Mouse (Mus musculus): ENCODE results near the gene Gca. TPM values are rescaled to one million over a fixed set of nuclear protein-coding genes. Genes with fewer than 3 reads are reported as not detected.

The Gca gene
- polyA plus RNA-seq, 1 experiment, result 2.0 TPM

DNA sequence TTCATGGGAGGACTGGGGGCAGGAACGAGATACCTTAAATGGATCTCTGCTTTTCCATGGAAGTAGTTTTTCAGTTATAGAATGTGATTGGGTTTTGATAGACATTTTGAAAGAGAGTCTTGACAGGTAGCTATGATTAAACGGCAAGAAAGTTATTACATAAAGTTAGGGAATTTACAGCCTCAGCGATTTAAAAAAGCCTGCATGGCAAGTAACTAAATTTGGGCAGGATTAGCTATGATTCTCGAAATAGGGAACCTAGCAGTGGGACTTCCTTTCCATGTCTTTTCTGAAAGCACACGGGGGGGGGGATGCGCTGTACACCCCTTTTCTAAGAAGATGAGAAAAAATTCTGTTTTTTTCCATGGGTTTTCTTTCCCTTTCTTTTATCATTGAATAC lies 53.2 kb downstream of the Gca start:
- no peak overlapping the region for H3K27ac ChIP-seq (ENCODE audit: control insufficient read depth, insufficient read depth, low read length)
- no peak overlapping the region for H3K4me3 ChIP-seq (ENCODE audit: control insufficient read depth, insufficient read depth, low read length)
- H3K4me1 ChIP-seq (replicated peaks; ENCODE audit: control insufficient read depth, insufficient read depth, low read length), result no peaks in the 10 kb centered on the region
- 64% methylated on average over 6 of the region's 6 CpGs for WGBS
- DNase-seq, result no peak
- TF ChIP-seq POLR2A (IDR thresholded peaks at IDR 0.05; ENCODE audit: control insufficient read depth, extremely low read depth, insufficient read depth, low read length, poor library complexity) (no peak), CTCF (IDR thresholded peaks at IDR 0.05; ENCODE audit: borderline replicate concordance, control insufficient read depth, extremely low read depth, insufficient read depth, low read length, poor library complexity) (no peak)
- no peaks in the 10 kb centered on the region for H3K36me3 ChIP-seq (ENCODE audit: control insufficient read depth, insufficient read depth, low read length)
- H3K27me3 ChIP-seq (ENCODE audit: control insufficient read depth, insufficient read depth, low read length), result no peaks in the 10 kb centered on the region

DNA sequence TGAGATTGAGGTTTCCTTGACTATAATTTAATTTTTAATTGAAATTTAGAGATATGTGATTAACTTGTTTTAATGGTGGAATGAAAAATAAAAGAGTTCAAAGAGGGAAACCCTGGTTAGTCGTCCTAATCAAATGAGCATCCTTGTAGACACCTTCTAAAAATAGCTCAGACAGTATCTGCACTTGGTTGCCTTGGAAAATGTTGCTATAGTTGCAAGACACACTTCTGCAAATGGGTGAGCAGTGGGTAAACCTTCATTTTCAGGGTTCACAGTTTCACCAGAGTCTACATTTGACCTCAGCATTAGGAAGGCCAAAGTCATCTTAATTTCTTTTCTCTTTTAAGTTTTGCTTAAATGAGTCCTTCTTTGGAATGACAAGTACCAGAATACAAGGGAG lies 54.3 kb downstream of the Gca start:
- Histone ChIP-seq H3K27me3 (ENCODE audit: control insufficient read depth, insufficient read depth, low read length) (no peaks in the 10 kb centered on the region), H3K27ac (ENCODE audit: control insufficient read depth, insufficient read depth, low read length) (no peak overlapping the region), H3K4me1 (replicated peaks; ENCODE audit: control insufficient read depth, insufficient read depth, low read length) (no peaks in the 10 kb centered on the region), H3K4me3 (ENCODE audit: control insufficient read depth, insufficient read depth, low read length) (no peak overlapping the region), H3K36me3 (ENCODE audit: control insufficient read depth, insufficient read depth, low read length) (no peaks in the 10 kb centered on the region)
- no peak for DNase-seq
- 27% methylated on average over 1 of the region's 1 CpGs for WGBS
- TF ChIP-seq POLR2A (IDR thresholded peaks at IDR 0.05; ENCODE audit: control insufficient read depth, extremely low read depth, insufficient read depth, low read length, poor library complexity) (no peak), CTCF (IDR thresholded peaks at IDR 0.05; ENCODE audit: borderline replicate concordance, control insufficient read depth, extremely low read depth, insufficient read depth, low read length, poor library complexity) (no peak)

DNA sequence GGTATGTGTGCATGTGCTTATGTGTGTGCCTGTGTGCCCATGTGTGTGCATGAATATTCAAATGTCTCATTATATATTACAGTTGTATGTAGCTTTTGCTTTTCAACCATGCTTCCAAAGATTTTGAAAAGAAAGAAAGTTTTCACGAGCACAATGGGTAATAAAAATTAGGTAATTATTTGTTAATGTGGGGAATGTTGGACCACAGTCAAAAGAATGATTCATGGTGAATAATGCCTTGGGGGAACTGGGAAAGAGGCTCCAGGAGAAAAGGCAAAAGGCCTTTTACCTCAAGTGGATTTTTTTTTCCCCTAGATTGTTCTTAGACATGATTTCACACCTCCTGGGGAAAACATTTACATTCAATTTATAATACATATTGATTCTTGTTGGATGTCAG lies 61.9 kb downstream of the Gca start:
- no peak for TF ChIP-seq POLR2A (IDR thresholded peaks at IDR 0.05; ENCODE audit: control insufficient read depth, extremely low read depth, insufficient read depth, low read length, poor library complexity)
- no peak for TF ChIP-seq CTCF (IDR thresholded peaks at IDR 0.05; ENCODE audit: borderline replicate concordance, control insufficient read depth, extremely low read depth, insufficient read depth, low read length, poor library complexity)
- 76% methylated on average over 1 of the region's 1 CpGs for WGBS
- no peak overlapping the region for H3K27ac ChIP-seq (ENCODE audit: control insufficient read depth, insufficient read depth, low read length)
- H3K4me3 ChIP-seq (ENCODE audit: control insufficient read depth, insufficient read depth, low read length), result no peak overlapping the region
- no peak for DNase-seq
- H3K36me3 ChIP-seq (ENCODE audit: control insufficient read depth, insufficient read depth, low read length), result no peaks in the 10 kb centered on the region
- H3K27me3 ChIP-seq (ENCODE audit: control insufficient read depth, insufficient read depth, low read length), result no peaks in the 10 kb centered on the region
- H3K4me1 ChIP-seq (replicated peaks; ENCODE audit: control insufficient read depth, insufficient read depth, low read length), result no peaks in the 10 kb centered on the region

DNA sequence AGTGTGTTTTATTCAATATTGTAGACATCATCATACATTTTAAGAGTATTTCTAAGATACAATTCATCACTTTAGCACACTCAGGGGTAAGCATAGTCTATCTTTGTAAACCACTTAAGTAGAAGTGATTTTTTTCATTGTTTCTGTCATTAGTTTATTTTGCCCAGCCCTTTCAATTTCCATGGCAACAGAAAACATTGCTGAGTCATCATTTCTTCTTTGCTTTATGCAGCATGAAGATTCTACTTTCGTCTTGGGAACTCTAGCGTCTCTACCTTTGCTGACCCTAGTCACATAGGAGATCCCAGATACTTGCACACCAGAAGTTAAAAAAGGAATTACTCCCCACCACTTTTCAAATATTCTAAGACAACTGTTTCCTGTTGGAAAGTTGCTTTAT lies 63.6 kb downstream of the Gca start:
- DNase-seq, result no peak
- Histone ChIP-seq H3K4me1 (replicated peaks; ENCODE audit: control insufficient read depth, insufficient read depth, low read length) (no peaks in the 10 kb centered on the region), H3K27me3 (ENCODE audit: control insufficient read depth, insufficient read depth, low read length) (no peaks in the 10 kb centered on the region), H3K36me3 (ENCODE audit: control insufficient read depth, insufficient read depth, low read length) (no peaks in the 10 kb centered on the region), H3K27ac (ENCODE audit: control insufficient read depth, insufficient read depth, low read length) (no peak overlapping the region), H3K4me3 (ENCODE audit: control insufficient read depth, insufficient read depth, low read length) (no peak overlapping the region)
- no peak for TF ChIP-seq POLR2A (IDR thresholded peaks at IDR 0.05; ENCODE audit: control insufficient read depth, extremely low read depth, insufficient read depth, low read length, poor library complexity)
- no peak for TF ChIP-seq CTCF (IDR thresholded peaks at IDR 0.05; ENCODE audit: borderline replicate concordance, control insufficient read depth, extremely low read depth, insufficient read depth, low read length, poor library complexity)
- 80% methylated on average over 2 of the region's 2 CpGs for WGBS

DNA sequence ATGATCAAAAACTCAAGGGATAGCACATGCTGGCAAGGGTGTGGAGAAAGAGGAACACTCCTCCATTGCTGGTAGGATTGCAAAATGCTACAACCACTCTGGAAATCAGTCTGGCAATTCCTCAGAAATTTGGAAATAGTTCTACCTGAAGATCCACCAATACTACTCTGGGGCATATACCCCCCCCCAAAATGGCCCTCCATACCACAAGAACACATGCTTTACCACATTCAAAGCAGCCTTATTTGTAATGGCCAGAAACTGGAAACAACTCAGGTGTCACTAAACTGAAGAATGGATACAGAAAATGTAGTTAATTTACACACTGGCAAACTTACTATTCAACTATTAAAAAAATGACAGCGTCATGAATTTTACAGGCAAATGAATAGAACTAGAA lies 66.6 kb downstream of the Gca start:
- no peaks in the 10 kb centered on the region for H3K4me1 ChIP-seq (replicated peaks; ENCODE audit: control insufficient read depth, insufficient read depth, low read length)
- H3K36me3 ChIP-seq (ENCODE audit: control insufficient read depth, insufficient read depth, low read length), result no peaks in the 10 kb centered on the region
- no peak for TF ChIP-seq CTCF (IDR thresholded peaks at IDR 0.05; ENCODE audit: borderline replicate concordance, control insufficient read depth, extremely low read depth, insufficient read depth, low read length, poor library complexity)
- no peak for TF ChIP-seq POLR2A (IDR thresholded peaks at IDR 0.05; ENCODE audit: control insufficient read depth, extremely low read depth, insufficient read depth, low read length, poor library complexity)
- H3K4me3 ChIP-seq (ENCODE audit: control insufficient read depth, insufficient read depth, low read length), result no peak overlapping the region
- no peak for DNase-seq
- H3K27ac ChIP-seq (ENCODE audit: control insufficient read depth, insufficient read depth, low read length), result no peak overlapping the region
- 86% methylated on average over 1 of the region's 1 CpGs for WGBS
- H3K27me3 ChIP-seq (ENCODE audit: control insufficient read depth, insufficient read depth, low read length), result no peaks in the 10 kb centered on the region

DNA sequence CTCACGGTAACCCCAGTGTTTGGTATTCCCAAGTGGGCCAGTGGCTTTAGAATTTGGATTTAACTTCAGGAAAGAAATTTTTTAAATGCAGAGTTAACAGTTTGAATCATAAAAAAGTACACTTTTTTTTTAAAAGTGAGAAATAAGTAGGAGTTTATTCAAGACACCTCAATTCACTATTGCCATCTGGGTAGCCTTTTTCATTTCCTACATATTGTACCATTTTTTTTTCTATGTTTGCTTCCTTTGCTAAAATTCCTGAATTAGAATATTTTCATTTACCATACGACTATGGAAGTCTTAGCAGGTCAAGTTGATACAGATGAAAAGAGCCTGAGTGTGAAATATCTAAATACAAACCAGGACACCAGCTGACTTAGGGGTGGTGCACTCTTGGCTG lies 79.0 kb downstream of the Gca start:
- no peaks in the 10 kb centered on the region for H3K4me1 ChIP-seq (replicated peaks; ENCODE audit: control insufficient read depth, insufficient read depth, low read length)
- no peak overlapping the region for H3K4me3 ChIP-seq (ENCODE audit: control insufficient read depth, insufficient read depth, low read length)
- WGBS, result 87% methylated on average over 2 of the region's 2 CpGs
- H3K27me3 ChIP-seq (ENCODE audit: control insufficient read depth, insufficient read depth, low read length), result no peaks in the 10 kb centered on the region
- no peak overlapping the region for H3K27ac ChIP-seq (ENCODE audit: control insufficient read depth, insufficient read depth, low read length)
- no peaks in the 10 kb centered on the region for H3K36me3 ChIP-seq (ENCODE audit: control insufficient read depth, insufficient read depth, low read length)
- no peak for DNase-seq
- no peak for TF ChIP-seq POLR2A (IDR thresholded peaks at IDR 0.05; ENCODE audit: control insufficient read depth, extremely low read depth, insufficient read depth, low read length, poor library complexity)
- no peak for TF ChIP-seq CTCF (IDR thresholded peaks at IDR 0.05; ENCODE audit: borderline replicate concordance, control insufficient read depth, extremely low read depth, insufficient read depth, low read length, poor library complexity)

Other genes starting within 250 kb of the Gca start
- 0.44 and 1.1 TPM in 2 replicates for gene Gcg, start 180.6 kb upstream of the Gca start, polyA plus RNA-seq (2012; rRNA removed)
- 0.58 and 0.60 TPM in 2 replicates for gene Fap, start 90.2 kb upstream of the Gca start, polyA plus RNA-seq (2012; rRNA removed)
- gene Ifih1, start 18.0 kb upstream of the Gca start, polyA plus RNA-seq (2012; rRNA removed), result 6.1 and 7.3 TPM in 2 replicates